ENCODE assay signal across 9 mouse cellular contexts in genomic region chr1:84935668-84936067, GRCm38 (mm10). TPM values are rescaled to one million over a fixed set of nuclear protein-coding genes. Genes with fewer than 3 reads are reported as not detected.
DNase-seq lines count a peak whose midpoint lies in the region; ATAC-seq and TF ChIP-seq lines count a peak whose summit lies in the region.
"Had no signal": no experiment of that assay in that cellular context is flagged by ENCODE, and none has a peak within 500 bp of the region (broad histone marks: within the 10 kb centered on the region; RNA-seq: fewer than 3 reads in every experiment).

No protein-coding gene starts in this region.

- 49% methylated on average over 9 of the region's 9 CpGs for WGBS in kidney, adult 2 months
- WGBS in kidney, embryonic 14.5 days = 73% methylated on average over 9 of the region's 9 CpGs
- WGBS in lung, adult 2 months = 27% methylated on average over 9 of the region's 9 CpGs

- no peak overlapping the region for H3K9ac ChIP-seq in kidney, embryonic 14.5 days (ENCODE audit: low read depth, low read length)

- no peak for TF ChIP-seq CTCF in kidney, adult 2 months (conservative IDR thresholded peaks at IDR 0.05; ENCODE audit: insufficient read depth, insufficient read length, low read depth, low read length)
- no peak for TF ChIP-seq CTCF in lung, adult 2 months (IDR thresholded peaks at IDR 0.05; ENCODE audit: insufficient read depth, low read length)

- peak; percentile 89 for DNase-seq in kidney, adult 2 months
- peak; percentile 64 for DNase-seq in adrenal gland, postnatal 10 days
- DNase-seq in fibroblast of lung, adult 2 months (ENCODE audit: low read depth) = peak; percentile 19
- peak; percentile 29 for DNase-seq in kidney, postnatal 14 days
- peak; percentile 18 for DNase-seq in lung, adult 2 months
- peak; percentile 71 for DNase-seq in right cerebral cortex, postnatal 4 days
- no peak for DNase-seq in natural killer cell, adult 2 months (ENCODE audit: low spot score in 2 of 2)

- H3K27ac ChIP-seq in kidney, adult 2 months (ENCODE audit: insufficient read depth, low read depth, low read length) = peak overlapping the region; percentile 71
- no peak overlapping the region for H3K27ac ChIP-seq in kidney, embryonic 14.5 days (ENCODE audit: low read depth, low read length)
- H3K27ac ChIP-seq: kidney, postnatal 0 days had no signal

- peak; percentile 9 for TF ChIP-seq POLR2A in kidney, adult 2 months (IDR thresholded peaks at IDR 0.05; ENCODE audit: low read depth, low read length)
- TF ChIP-seq POLR2A in lung, adult 2 months (IDR thresholded peaks at IDR 0.05; ENCODE audit: borderline replicate concordance, extremely low read depth, low read depth, low read length) = no peak

- no peaks in the 10 kb centered on the region for H3K9me3 ChIP-seq in kidney, embryonic 14.5 days (ENCODE audit: control insufficient read depth, low read length)

- ATAC-seq in kidney, embryonic 14.5 days (ENCODE audit: low FRiP score, low TSS enrichment) = no peak

- no peak overlapping the region for H3K4me3 ChIP-seq in kidney, adult 2 months (ENCODE audit: insufficient read depth, low read depth, low read length)
- H3K4me3 ChIP-seq in kidney, embryonic 14.5 days (ENCODE audit: low read length) = no peak overlapping the region
- H3K4me3 ChIP-seq in lung, adult 2 months (replicated peaks; ENCODE audit: extremely low read depth, low read depth, low read length) = no peak overlapping the region

- H3K4me2 ChIP-seq in kidney, embryonic 14.5 days (replicated peaks; ENCODE audit: low read depth, low read length) = no peak overlapping the region

- H3K4me1 ChIP-seq in kidney, adult 2 months (ENCODE audit: control insufficient read depth, insufficient read depth, low read length) = peaks cover 6% of the 10 kb centered on the region; the same call in 1 of the 2 replicates
- no peaks in the 10 kb centered on the region for H3K4me1 ChIP-seq in kidney, embryonic 14.5 days (ENCODE audit: control insufficient read depth, insufficient read depth, low read length)
- peaks cover 4% of the 10 kb centered on the region for H3K4me1 ChIP-seq in lung, adult 2 months (ENCODE audit: control insufficient read depth, insufficient read depth, low read length)

- no peaks in the 10 kb centered on the region for H3K36me3 ChIP-seq in kidney, adult 2 months (ENCODE audit: control insufficient read depth, insufficient read depth, low read length)
- H3K36me3 ChIP-seq in kidney, embryonic 14.5 days (ENCODE audit: control insufficient read depth, insufficient read depth, low read length) = no peaks in the 10 kb centered on the region

- no peaks in the 10 kb centered on the region for H3K27me3 ChIP-seq in kidney, adult 2 months (replicated peaks; ENCODE audit: control insufficient read depth, insufficient read depth, low read length)
- peaks cover 10% of the 10 kb centered on the region; the same call in 1 of the 2 replicates for H3K27me3 ChIP-seq in kidney, embryonic 14.5 days (ENCODE audit: control insufficient read depth, insufficient read depth, low read length)

RNA-seq across cellular contexts. Expression of gene Slc16a14, which starts 0.7 kb away (rescaled TPM):
- polyA plus RNA-seq in kidney, adult 2 months (2012; rRNA removed) = 27.6 and 31.2 TPM in 2 replicates
- 0.41 and 0.53 TPM in 2 replicates for polyA plus RNA-seq in kidney, embryonic 14.5 days (2014; fragmentation: Nextera tagmentation; extraction: Ambion mirVana)
- total RNA-seq in adrenal gland, postnatal 10 days (2021) = 1 to 10 TPM in 1 of 2 experiments, under 1 TPM in 1; 0.66 to 1.4 TPM
- 0.06 and 0.15 TPM in 2 replicates for polyA plus RNA-seq in lung, adult 2 months (2012; rRNA removed)

Comparison
In these comparisons a context has a peak if more than half of its experiments do, and no peak if none do; other contexts are left out.
1. RNA of gene Slc16a14, which starts 0.7 kb away (polyA plus RNA-seq): 27.6 to 31.2 TPM in kidney, adult 2 months; 0.41 to 0.53 TPM in kidney, embryonic 14.5 days and 0.06 to 0.15 TPM in lung, adult 2 months; every median in the first group is over 10 times any median in the second.
2. DNase-seq: peak in kidney, adult 2 months (single experiment), adrenal gland, postnatal 10 days (single experiment), fibroblast of lung, adult 2 months (single experiment), kidney, postnatal 14 days (single experiment), lung, adult 2 months (single experiment) and right cerebral cortex, postnatal 4 days (single experiment); none in natural killer cell, adult 2 months (0 of 2).